Mouse (Mus musculus) lung, postnatal 4 days (tissue): Measurements from ENCODE around the gene Dntt.

ENCODE experiments used
- DNase-seq, 2 experiments: peaks; one replicate each; pipeline ENCODE4 v3.0.0; 2021

Gene Dntt

DNA sequence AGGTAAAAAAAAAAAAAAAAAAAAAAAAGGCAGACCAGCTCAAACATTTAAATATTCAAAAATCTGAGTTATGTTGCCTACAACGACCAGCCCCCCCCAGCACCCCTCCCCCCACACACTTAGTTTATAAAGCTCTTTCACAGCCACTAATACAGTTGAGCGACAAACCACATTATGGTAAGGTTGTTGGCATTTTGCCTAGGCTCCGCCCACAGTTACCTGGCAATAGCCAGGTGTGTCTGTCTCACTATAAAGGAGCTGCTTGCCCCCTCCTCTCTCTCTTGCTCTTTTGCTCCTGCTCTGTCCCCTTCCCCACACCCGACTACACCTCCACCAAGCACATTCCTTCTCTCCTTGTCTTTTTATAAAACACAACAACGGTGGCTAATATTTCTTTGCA, 17.4 kb upstream of the Dntt start:
- no peak for DNase-seq

DNA sequence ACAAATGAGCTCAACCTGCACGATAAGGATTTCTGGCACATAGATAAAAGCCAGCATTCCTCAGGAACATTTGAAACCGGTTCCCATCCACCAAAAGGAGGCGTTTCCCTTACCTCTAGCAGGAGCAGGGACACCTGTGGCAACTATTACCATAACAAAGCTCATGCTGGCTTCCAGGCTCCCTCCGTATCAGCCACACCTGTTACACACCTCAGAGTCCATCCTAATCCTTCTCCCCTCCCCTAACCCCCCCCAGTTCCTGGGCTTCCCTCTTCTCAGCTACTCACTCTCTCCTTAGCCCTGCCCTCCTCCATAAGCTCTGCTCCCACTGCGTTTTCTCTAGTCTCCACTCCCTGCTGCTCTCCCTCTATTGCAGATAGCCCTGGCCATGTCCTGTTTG, 15.5 kb upstream of the Dntt start:
- no peak for DNase-seq

DNA sequence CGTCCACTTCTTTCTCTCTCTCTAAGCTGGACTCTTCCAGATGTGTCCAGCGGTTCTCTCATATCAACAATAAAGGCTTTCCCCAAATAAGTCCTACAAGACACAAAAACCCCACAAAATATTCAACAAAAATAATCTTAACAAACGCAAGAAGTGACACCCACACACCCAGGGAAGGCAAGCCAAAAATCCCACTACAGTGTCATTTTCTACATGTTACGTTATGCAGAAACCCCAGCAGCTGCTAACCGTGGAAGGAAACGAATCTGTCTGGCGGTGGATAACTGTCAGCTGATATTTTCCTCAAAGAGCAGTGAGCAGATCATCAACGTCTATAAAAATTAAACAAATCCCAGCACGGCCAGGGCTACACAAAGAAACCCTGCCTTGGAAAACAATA, 15.1 kb upstream of the Dntt start:
- DNase-seq: no peak

DNA sequence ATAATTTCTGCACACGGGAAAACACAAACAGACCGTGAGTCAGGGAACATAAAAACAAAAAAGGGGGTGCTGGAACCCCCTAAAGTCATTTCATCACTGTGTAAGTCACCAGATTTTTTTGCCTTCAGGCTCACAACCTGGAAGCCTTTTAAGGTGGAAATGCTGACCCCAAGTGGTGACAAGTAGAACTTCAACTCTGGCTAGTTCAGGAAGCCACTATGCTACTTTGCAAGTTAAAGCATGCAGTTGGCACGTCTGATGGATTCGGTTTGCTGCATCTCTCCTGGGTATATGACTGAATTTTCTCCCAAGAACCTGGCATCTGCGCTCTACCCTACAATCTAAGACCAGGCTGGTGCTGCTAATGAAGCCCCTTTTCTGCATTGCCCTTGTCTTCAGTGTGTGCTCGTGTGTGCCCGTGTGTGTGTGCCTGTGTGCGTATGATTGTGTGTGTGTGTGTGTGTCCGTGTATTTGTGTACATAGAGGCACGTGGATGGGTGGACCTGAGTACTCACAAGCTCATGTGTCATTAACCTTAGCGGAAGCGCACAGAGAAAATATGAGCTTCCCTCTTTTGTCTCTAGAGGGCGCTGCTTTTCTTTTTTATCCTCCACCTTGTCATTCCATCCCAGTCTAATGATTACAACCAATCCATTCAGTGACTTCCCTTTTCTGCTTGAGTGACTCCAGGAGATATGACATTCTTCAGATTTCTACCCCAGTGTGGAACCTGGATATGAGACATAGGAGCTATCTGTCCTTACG, 12.9 kb upstream of the Dntt start:
- peak in 1 of 2 experiments; percentile 71 for DNase-seq

DNA sequence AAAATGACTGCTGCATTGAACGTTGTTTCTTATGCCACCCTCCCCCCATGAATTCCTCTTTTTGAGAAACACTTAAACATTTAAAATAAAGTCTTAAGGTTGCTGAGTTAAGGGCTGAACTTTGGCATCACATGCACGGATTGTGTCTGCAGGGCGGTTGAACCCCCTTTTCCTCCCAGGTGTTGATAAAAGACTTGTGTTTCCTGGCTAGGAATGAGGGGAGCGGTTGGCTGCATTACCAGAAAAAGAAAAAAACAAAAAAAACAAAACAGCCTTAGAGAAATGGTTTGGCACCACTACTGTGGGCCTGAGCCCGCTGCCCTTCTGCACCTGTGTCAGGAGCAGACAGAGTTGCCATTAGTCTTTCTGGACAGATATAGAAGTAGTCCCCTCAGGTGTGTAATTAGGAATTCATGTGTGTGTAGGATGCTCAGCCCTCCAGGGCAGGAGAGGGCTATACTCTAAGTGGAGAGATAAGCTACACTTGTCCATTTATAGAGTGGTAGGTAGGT, 9.9 kb upstream of the Dntt start:
- DNase-seq: no peak

DNA sequence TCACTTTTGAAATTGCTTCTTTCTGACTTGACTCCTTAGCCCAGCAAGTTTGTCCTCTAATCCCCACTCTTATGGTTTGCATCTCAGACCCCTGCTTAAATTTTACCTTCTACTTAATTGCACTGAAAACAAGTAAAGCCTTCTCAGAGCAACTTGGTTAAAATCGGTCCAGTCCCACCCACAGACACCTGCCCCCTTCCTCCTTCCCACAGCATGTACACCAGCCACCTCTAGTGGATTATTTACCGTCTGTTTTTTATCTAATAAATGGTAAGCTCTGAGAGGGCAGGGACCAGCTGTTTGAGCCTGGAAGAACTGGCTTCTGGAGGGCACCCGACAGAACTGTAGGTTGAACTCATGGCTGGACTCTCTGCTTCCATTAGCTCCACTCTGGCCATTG, 8.5 kb upstream of the Dntt start:
- DNase-seq: no peak

DNA sequence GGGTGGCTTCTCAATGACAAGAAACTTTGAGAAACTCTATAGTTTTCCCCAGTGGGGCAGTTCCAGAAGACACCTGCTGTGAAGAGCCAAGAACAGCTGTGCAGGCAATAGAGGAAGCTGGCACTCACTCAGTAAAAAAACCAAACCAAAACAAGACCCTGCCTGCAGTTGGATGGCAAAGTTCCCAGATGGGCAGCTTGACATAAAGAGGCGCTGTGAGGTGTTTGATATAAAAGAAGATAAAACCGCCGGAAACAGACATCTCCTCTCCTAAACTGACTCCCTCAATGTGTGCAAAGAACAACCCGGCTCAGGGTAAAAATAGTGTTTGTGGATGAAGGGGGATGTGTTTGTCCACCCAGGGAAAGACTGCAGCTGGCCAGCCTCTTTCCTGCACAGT, 6.8 kb upstream of the Dntt start:
- no peak for DNase-seq

DNA sequence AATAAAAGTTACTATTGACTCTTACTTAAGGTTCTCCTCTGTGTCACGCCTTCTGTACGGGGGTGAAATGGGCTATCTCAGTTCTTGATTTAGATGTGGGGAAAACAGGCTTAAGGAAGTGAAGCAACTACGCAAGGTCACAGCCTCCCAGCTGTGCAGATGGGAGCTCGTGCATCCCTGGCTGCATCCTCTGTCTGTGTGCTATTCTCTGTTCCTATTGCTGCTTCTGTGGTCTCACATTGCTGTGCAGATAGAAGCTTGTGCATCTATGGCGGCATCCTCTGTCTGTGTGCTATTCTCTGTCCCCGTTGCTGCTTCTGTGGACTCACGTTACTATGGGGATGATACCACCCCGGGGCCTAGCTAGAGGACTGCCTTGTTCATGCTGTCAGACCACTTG, 2.5 kb upstream of the Dntt start:
- DNase-seq: no peak

DNA sequence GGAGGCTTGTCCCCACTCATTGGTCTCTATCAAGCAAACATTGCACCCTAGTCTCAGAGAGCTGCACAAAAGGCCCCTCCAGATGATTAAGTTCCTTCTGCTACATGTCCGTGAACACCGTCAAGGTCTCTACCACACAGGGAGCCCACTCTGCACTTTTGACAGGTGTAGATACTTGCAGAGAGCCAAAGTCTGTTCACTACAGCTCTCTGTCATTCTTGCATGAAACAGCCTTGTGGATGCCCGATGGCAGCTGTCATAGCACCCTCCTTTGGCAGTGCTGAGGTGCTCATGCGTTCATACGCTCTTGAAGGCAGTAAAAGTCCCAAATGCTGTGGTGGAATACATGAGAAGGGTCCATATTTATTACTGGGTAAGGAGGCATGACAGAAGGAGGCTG, 2.1 kb upstream of the Dntt start:
- DNase-seq: no peak

DNA sequence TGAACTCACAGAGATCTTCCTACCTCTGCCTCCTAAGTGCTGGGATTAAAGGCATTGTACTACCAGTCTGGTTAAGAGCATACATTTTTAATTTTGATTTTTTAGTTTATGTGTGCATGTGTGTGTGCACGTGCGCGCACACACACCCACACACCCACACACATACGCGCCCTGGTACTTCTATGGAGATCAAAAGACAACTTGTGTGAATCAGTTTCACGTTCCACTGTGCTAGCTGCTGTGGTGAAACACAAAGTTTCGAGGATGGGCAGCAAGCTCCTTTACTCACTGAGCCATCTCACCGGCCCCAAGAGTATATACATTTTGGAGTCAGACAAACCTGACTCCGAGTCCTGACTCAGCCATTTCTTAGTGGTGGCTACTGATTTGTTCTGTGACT, 1.5 kb upstream of the Dntt start:
- no peak for DNase-seq

DNA sequence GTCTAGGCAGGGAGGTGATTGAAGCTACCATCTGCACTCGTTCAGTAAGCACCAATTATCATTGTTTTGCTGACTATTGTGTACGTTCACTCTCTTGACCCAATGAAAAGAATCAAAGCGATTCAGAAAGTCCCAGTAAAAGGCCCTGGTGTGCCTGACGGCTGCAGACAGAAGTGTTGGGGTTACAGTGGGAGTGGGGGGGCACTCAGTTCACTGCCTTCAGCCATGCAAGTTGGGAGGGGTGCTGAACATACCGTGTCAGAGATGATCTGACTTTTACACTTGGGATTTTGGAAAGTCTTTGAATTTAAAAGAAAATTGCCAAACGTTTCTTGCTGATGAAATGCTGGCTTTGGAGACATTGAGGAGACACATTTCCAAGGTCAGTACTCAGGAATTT, 1.1 kb downstream of the Dntt start:
- no peak for DNase-seq

DNA sequence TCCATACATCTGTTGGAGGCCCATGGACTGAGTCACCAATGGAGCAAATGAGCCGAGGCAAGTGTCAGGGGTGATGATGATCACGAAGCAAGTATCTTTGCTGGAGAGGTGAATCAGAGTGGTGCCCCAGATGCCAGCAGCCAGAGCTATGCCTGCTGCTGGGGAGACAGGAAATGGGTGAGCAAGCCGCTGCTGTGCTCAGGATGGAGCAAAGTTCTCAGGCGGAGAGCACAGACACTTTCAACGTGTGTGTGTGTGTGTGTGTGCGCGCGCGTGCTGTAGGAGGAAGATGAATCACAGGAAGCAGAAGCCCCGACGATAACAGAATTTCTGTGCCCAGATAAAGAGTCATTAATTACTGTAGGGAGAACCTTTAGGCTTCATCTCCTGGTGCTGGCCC, 1.9 kb downstream of the Dntt start:
- peak; percentile 24 to 37 for DNase-seq

DNA sequence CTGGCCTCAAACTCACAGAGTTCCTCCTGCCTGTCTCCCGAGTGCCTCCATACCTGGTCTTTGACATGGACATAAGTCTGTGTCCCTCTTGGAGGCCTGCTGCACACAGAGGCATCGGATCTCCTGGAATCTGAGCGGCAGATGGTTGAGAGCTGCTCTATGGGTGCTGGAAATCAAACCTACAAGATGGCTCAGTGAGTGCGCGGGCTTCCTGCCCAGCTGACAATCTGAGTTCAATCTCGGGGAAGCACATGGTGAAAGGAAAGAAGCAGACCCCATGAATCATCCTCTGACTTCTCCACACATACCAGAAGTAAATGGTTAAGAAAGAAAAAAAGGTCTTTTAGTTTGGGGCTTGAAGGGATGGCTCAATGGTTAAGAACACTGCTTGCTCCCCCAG, 2.8 kb downstream of the Dntt start:
- no peak for DNase-seq

DNA sequence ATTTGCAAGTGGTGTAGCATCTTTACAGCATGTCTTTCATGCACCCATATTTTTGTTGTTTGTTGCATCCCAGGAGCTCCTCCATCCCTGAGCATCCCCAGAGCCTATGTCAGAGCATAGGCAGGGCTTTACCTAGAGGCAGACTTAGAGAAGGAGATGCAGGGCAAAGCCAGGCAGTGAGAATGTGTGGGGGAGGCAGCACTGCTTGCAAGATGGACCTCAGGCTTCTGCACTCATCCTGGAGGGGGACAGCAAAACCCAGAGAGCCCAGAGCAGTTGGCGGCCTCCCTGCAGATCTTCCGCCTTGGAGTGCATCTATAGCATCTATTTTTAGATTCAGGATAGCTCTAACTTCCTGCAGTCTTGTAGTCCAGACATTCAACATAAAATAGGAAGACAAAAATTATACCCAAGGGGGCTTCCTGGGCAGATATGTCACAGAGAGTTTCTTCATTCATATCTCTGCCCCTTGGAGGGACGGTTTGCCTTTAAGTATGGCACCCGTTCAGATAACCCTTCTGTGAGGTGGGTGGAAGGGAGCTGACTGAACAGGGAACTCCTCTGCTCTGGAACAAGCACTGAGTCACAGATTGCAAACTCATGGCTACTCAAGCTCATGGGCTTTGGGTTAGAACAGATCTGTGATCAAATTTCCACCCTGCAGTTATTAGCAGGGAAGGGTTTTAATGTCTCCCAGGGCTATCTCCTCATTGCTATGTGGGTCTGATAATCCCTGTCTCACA, 6.9 kb downstream of the Dntt start:
- DNase-seq: no peak

DNA sequence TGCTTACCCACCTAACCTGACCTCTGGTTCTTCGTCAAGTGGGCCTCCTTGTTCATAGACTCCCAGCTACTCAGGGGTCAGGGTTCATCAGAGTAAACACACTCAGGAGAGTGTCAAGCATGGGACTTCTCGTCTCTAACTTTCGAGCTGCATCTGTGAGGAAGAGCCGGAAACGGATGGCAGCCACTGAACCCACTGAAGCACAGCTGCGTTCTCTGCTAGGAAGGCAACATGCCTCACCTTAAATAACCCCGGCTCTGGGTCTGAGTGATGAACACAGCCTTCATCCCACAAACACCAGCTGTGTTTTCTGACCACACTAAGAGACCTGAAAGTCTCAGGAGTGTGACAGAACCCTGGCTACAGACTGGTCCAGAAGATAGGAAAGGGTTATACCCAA, 10.0 kb downstream of the Dntt start:
- no peak for DNase-seq

DNA sequence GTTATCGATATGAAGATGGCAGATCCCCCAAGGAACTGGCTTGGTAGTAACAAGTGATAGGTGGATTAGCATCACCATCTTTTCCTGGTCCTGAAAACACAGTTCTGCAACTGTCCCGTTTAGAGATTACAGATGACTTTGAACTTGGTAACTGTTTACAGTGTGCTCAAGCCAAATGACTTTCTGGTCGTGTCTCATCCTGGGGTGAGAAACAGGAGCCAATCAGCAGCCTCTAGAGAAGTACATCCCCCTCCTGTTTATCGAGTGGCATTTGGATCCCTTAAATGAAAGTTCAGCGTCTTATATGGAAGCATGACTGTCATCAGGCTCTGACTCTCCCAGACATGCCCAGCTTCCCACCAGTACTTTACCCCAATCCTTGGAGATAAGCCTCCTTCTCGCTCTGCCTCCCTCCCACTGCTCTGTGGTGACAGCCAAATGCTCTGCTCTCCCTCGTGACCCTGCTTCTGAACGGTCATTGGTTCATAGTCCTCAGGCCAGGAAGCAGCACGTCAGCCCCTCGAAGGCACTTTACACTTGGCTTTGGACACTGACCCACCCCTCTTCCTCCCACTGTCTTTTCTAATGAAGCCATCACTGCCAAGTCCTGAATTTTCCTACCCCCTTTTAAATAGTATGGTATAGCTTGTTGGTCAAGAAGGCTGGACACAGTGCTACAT, 16.2 kb downstream of the Dntt start:
- no peak for DNase-seq

DNA sequence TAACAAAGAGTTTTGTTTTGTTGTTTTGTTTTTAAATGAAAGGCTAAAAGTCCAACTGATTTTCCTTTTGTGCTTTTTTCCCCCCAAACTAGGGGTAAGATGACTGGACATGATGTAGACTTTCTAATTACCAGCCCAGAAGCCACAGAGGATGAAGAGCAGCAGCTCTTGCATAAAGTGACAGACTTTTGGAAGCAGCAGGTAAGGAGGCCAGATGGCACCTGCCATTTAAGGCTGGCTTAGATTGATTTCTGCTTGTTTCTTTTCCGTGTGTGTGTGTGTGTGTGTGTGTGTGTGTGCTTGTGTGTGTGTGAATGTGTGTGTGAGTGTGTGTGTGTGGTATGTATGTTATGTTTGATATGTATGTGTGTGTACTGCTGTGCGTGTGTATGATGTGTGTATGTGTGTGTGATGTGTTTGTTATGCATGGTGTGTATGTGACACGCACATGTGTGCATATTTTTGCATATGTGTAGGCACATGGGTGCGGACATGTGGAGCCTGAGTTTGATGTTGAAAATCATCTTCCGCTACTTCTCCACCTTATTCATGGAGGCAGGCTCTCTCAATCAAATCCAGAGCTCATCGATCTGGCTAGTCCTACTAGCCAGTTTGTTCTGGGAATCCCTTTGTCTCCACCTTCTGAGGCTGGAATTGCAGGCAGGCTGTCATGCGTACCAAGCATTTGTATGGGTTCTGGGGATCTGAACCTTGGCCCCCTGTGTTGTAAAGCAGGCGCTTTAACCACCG, 18.5 kb downstream of the Dntt start:
- DNase-seq: no peak

DNA sequence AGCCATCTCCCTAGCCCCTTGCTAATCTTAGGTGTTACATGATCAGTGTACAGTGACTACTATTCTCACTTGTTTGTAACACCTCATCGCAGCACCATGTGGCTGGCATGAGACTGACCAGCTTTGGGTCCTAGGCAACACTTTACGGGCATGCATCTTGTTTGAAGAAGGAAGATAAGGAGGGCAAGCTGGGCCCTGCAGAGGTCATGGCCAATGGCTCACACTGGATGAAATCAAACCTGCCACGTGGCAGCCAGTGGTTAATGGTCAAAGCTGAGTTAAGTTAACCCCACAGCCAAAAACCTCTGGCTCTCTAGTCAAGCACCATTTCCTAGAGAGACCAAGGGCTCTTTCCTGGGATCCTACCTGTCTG, 19.1 kb downstream of the Dntt start:
- DNase-seq: no peak

DNA sequence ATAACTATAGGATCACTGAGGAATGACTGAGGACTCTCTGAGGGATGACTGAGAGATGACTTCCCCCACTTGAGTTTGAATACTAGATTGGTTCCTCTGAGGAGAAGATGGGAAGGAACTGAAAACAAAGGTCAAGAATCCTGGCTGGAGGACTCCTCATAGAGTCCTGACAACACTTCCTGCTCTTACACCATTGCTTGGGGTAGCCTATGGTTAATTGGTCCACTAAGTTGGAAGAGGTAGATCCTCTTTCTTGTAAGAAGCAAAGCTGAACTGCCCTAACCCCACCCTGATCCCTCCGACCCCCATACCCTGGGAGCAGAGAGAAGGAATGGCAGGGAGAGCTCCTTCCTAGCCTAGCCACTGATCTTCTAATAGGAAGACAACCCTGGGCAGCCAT, 22.6 kb downstream of the Dntt start:
- no peak for DNase-seq

DNA sequence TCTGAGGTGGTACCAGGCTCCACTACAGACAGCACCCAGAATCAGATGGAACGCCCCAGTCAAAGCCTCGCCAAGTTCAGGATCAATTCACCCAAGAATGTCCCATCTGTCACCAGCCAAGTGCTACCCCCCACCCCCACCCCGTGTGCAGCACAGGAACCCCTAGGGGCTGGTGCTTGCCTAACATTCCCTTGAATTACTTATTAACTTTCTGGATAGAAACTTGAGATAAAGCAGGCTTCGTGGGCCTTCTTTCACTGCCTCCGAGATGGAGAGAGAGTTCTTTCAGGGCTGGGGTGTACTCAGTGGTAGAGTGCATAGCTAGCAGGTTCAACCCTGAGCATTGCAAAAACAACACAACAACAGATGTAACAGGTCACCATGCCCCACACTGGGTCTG, 23.2 kb downstream of the Dntt start:
- DNase-seq: no peak

DNA sequence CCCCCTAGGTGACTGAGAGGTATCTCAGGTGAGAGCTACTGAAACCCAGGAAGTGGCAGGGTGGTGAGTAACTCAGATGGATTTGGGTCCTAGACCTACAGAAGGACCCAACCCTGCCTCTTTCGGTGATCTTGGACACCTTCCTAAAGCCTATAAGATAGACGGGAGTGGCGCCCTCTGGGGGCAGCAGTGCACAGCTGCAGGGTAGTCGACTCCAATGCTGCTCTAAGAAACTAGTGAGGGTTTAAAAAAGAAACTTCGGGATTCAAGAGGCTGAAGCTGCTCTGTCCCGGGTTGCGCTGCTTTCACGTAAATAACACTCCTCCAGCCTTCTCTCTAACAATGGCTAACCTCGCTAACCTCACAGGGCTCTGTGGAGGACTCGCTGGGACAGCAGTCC, 24.5 kb downstream of the Dntt start:
- DNase-seq: peak; percentile 33 to 42

DNA sequence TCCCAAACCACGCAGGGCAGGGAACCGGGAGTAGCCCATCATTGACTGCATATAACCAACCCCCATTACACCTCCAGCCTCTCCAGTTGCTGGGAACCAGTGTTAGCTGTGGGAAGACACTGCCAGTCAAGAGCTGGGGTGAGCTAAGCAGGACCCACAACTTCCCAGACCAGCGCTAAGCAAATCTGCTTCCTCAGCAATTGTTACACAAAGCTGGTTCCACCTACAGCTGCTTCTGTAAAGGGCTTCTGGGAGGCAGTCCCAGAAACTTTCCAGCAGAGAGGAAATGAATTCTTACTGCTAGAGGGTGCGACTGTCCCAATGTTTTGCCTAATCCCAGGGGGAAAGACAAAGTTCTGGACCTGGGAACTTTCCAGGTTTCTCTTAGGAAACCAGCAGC, 25.6 kb downstream of the Dntt start:
- DNase-seq: no peak

DNA sequence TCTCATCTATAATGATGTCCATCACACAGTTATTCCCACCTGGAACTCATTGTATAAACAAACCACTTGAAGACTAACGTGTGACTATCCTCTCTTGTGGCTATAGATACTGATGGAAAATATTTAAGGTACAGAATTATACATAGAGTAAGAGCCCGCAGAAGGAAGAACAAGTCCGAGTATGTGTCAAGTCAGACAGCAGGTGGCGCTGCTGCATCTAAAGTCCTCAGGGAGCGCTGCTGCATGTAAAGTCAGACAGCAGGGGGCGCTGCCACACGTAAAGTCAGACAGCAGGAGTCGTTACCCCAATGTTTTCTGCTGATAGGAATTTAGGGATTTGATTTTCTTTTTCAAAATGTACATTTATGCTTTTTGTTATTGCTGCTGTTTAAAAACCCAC, 42.4 kb downstream of the Dntt start:
- peak; percentile 82 to 88 for DNase-seq
